Mouse (Mus musculus): ENCODE data around the gene Smco4.
"Not testable (repeated sequence)": the region's sequence is repeated elsewhere in the genome, so short reads cannot be mapped to it uniquely, and the experiment has no call there.

Gene Smco4

DNA sequence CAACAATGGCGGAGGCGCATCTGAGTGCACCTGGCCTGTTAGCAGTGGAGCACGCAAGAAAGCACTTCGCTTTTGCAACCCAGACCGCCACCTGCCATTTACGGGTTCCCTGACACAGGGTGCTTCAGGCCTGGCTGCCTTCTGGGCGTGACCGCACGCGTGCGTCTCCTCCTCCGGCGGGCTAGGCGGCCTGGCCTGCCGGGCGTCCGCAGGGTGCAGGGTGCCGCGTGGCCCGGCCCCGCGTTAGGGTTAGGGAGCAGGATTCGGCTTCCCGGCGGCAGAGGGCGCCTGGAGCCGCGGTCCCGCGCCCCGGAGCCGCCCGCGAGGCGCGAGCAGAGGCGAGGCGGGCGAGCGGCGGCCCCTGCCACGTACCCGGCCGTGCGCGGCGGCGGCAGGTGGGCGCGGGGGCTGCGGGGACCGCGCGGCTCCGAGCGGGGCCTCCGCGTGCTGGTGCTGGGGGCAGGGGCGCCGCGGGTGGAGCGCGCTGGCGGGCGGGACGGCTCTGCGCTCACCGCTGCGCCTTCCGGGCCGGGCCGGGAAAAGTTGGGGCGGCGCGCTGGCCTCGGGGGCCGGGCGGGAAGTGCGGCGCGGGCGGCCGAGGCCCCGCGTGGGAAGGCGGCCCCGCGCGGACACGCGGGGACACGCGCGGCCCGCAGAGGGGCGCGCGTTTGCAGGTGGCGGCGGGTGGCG, at the start of gene Smco4:
Gene Smco4, plus strand, starts transcription at position 198 of the 690 bp plus-strand sequence.
- DNase-seq (ENCODE audit: extremely low spot score, low read depth, low spot score): no peak

DNA sequence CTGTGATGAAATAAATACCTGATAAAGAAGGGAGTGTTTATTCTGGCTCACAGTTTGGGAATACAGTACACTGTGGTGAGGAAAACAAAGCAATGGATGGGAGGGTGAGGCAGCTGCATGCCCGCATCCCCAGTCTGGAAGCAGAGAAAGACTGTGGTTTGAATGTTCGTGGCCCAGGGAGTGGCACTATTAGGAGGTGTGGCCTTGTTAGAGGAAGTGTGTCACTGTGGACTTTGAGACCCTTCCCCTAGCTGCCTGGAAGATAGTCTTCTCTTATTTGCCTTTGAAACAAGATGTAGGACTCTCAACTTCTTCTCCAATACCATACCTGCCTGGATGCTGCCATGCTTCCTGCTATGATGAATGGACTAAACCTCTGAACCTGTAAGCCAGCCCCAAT, 45.8 kb upstream of the Smco4 start:
- no peak for DNase-seq (ENCODE audit: extremely low spot score, low read depth, low spot score)

DNA sequence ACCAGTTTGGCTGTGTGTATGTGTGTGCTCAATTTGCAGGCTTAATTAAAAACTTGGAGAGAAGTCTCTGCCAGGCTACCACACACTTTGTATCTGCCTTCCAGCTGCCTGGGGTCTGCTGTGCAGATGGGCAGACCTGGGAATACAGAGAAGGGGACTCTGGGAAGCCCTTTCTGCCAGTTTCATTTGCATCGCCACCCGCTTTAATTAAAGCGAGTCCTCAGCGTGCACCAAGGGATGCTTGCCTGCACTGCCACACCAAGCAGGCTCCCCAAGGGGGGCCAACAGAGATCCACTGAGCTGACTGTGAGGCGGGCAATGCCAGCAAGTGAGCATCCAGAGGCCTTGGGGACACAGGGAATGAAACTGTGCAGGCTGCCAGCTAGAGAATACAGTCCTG, 42.3 kb upstream of the Smco4 start:
- no peak for DNase-seq (ENCODE audit: extremely low spot score, low read depth, low spot score)

DNA sequence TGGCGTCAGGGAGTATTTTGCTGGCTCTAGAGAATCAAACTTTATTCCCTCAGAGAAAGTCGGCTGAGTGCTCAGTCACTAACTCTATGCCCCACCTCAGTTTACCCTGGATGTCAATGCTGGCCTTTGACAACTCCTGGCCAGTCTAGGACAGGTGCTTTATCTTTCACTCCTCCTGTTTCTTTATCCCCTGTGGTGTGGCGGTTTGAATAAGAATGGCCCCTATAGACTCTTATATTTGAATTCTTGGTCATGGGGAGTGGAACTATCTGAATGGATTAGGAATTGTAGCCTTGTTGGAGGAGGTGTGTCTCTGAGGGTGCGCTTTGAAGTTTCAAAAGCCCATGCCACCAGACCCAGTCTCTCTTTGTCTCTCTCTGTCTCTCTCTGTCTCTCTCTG, 21.0 kb upstream of the Smco4 start:
- DNase-seq (ENCODE audit: extremely low spot score, low read depth, low spot score): no peak

DNA sequence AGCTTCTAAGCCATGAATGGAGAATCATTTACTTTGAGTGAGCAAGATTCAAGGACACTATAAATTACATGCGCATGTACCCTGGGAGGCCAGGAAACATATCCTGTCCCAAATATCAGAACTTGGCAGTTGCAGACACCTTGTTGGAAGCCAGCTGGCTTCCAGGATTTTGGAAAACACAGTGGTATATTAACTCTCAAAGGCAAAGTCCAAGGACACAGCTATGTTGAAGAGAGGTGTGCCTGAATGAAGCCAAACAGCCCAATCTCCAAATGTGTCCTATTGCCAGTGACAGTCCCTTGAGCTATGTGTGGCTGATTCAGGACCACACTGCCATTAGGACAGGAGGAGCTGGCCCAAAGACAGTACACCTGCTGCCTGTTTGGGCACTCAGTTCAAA, 20.0 kb upstream of the Smco4 start:
- no peak for DNase-seq (ENCODE audit: extremely low spot score, low read depth, low spot score)

DNA sequence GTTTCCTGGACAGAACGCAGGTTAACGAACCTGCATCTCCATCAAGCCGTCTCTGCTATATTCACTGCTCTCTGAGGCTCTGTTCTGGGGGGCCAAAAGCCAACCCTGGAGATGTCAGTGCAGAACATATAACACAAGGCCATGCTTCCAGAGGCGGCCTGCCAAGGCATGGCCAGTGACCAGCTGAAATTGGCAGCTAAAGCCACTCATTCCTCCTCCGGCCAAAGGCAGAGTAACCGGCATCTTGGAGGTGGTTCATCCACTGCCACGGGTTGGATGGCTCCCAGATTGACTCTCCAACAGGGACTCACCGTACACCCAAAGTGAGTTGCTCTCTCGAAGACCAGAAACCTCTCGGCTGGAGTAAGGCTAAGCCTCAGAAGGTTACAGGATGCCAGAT, 15.7 kb upstream of the Smco4 start:
- DNase-seq (ENCODE audit: extremely low spot score, low read depth, low spot score): no peak

DNA sequence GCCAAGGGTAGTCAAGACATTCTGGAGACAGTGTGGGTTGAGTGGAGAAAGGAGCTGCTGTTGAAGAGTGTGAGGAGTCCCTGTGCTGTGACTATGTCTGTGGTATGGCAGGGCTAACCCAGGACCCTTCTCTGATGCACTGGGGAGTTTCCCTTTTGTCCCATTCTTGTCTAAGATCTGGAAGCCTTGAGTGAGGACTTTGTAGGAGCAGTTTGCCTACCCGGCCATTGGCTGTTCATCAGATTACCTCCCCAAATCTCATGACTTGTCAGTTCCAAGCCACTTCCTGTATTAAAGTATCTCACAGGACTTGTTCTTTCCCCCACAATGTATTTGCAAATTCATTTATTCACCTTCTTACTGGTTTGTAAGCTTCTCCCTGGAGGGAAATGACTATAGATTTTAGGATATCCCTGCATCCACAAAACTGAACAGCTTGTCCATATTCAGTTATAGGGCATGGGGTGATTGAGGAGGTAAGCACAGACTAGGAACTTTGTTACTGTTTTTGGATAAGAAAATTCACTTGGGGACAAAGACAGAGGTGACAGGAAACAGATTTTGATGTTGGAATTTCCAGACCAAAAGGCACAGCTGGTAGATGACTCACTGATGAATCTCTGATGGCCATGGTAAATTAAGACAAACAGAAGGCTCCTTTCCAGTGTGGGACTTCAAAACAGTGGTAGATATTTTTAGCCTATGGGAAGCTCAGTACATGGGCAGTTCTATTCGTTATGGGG, 5.4 kb upstream of the Smco4 start:
- no peak for DNase-seq (ENCODE audit: extremely low spot score, low read depth, low spot score)

DNA sequence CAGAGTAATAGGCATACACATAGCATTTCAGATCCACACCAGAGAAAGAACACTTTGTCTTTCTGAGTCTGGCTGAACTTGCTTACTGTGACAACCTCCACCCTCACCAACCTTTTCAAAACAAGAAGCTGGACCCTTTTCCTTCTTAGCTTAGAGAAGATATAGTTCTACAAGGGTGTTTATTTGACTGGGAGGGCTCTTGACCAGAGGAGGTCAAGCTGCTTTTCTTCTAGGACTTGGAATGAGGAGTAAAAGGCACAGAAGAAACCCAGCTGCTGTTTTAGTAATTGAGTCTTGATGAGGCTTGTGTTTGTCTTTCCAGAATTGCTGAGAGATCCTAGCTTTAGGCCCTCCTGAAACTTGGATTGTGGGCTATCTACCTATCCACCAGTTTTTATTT, 3.9 kb upstream of the Smco4 start:
- DNase-seq (ENCODE audit: extremely low spot score, low read depth, low spot score): no peak

DNA sequence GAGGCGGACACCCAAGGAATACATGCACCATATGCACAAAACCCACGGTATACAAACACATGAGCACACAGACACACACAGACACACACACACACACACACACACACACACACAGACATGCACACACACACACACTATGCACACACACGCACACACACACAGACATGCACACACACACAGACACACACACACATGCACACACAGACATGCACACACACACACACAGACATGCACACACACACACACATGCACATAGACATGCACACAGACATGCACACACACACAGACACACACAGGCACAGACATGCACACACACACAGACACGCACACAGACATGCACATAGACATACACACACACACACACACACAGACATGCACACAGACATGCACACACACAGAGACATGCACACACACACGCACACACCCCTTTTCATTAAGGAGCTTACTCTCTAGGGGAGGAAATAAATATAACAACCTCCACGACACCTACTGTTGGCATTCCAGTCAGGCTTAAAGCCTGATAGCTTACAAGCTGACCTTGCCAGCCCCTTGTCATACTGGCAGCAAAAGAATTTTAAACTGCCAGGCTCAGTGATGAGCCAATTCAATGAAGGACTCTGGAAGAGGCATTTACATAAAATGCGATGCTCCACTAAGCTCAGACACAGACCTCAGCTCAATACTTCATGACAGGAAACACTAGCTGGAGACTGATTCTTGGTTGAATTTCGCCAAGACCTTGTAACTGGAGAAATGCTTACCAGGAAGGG, 2.7 kb upstream of the Smco4 start:
- DNase-seq (ENCODE audit: extremely low spot score, low read depth, low spot score): no peak

DNA sequence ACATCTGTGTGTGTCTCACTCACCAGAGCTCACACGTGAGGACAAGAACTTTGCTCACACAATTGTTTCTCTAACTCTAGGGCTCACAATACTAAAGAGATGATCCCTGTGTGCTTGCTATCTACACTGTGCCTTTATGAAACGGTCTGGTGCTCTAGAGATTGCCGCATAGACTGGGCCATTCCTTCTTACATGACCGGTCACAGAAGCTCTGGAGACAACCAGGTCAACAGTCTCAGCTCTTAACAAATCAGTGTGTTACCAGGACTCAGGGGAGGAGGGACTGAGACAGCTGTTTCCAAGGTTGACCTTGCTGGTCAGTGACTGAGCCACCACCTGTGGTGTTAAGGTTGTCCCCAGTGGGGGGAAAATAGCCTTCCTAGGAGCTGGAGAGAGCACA, 1.5 kb upstream of the Smco4 start:
- no peak for DNase-seq (ENCODE audit: extremely low spot score, low read depth, low spot score)

DNA sequence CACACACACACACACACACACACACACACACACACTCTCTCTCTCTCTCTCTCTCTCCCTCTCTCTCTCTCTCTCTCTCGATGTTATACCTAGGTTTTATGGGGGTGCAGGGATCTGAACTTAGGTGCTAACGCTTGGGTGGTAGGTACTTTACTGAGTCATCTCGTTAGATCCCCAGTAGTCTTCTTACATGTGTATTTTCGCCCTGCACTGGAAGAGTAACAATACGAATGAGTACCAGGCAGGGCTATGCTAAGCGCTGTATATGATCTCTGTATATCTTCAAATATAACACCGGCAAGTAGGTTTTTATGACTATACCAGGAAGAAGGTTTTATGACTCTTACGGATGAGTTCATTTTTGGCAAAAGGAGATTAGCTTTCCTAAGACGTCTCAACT, 831 bp upstream of the Smco4 start:
- DNase-seq (ENCODE audit: extremely low spot score, low read depth, low spot score): no peak

DNA sequence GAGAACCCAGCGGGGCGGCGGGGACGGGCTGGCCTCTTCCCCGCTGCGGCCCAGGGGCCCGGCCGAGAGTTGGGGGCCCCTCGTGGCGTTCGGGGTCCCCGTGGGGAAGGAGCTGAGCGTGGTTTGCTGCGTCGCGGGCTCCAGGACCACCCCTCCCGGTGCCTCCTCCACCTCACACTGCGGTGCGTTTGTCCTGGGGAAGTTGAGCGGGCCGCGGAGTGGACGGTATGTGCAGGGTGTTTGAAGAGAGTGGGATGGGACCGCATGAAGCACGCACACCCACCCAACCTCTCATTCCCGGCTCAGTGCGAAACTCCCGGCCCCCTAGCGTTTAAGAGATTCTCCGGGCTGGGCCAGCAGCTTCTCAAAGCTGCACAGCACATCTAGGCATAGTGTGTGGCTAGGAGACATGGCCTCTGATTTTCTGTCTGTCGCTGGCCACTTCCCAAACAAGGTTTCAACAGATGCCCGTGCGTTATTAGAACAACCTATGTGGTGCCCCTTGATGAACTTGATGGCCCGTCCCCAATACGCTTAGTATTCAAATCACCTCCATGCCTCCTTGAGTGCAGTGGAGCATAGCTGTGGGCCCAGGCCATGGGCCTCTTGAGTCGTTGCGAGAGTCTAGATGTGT, 810 bp downstream of the Smco4 start:
- DNase-seq (ENCODE audit: extremely low spot score, low read depth, low spot score): no peak

DNA sequence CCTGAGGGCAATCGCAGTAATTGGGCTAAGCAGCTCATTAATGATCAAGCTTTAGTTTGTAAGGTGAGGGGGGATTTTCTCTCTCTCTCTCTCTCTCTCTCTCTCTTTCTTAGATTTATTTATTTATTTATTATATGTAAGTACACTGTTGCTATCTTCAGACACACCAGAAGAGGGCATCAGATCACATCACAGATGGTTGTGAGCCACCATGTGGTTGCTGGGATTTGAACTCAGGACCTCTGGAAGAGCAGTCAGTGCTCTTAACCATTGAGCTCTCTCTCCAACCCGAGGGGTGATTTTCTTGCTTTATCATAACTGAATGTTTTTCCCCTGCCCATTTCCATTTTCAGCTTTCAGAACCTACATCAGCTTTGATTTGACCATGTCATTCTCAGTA, 2.0 kb downstream of the Smco4 start:
- not testable (repeated sequence) for DNase-seq (ENCODE audit: extremely low spot score, low read depth, low spot score)

DNA sequence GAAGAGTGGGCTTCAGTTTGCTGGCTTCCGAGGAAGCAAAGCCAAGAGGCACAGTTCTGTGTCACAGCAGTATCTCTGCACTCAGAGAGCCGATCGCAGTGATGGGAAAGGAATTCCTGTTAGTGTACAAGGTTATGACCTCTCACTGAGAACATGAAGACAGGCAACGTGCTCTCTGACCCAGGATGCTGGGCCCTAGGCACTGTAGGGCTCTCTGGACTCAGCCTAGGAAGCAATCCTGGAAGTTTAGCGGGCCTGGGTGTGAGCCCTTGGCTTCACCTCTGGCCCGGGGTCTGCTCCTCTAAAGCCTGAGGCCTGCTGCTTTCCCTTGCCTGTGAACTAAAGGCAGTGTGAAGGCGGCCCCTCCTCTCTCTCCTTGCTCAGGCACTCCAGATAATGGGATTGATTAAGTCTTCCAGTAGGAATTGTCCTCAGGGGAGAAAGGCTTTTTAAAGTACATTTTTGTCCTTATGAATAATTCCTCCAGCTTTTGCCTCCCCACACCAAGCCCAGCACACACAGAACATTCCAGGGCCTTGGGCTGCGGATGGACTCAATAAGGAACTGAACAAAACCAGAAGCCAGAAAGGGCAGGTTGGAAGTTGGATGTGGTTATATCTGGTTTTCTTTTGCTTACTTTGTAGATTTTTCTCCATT, 2.8 kb downstream of the Smco4 start:
- DNase-seq (ENCODE audit: extremely low spot score, low read depth, low spot score): no peak

DNA sequence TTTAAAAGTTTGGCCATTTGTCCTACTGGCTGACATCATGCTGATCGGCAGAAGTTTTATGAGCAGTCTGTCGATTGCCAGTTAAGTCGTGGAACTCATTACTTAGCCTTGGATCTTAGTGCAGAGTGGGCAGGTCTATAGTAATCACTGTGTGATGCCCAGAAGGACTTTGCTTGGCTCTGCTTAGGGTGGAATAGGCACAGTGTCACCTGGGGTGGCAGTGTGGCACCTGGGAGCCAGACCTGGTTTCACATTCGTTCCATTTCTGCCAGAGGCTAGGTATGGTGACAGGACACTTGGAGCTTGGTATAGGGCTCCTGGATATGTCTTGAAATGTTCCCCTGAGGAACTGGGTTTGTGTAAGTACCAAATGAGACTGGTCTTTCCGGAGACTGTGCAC, 6.8 kb downstream of the Smco4 start:
- DNase-seq (ENCODE audit: extremely low spot score, low read depth, low spot score): no peak

DNA sequence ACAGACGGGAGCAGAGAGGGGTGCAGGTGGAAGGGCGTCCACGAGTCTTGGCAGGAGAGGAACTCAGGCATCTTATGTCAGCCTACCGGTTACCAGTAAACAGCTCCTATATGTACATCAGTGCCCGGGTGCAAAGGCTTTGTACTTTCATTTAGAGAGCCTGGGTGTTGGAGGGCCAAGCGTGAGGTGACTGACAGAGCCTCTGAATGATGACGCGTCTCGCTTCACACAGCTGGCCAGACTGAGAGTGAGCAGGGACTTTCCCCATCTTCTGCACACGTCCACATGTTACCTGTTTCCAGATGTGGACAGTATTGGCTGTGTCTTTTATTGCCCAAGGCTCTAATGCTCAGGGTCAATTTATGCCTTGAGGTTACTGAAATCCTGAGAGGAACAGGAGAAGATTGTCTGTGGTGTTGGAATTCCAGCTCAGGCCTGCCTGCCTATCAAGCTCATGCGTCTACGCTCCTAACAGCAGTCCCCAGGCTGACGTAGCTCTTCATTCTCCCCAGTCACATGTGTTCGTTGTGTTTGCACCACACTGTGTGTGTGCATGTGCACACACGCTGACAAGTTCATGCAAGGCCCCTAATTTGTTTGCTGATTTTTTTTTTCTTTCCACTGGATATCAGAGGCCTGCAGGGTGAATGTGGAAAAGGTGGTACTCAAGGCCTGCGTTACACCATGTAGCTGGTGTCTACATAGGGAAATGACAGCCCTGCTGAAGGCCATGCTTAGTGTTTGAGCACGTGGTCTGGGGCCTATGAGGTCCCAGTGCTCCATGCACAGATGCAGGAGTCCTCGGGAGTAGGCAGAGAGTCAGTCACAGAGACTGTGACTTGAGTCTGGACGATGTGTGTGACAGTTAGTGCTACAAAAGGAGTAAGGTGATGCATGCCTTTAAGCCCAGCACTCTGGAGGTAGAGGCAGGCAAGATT, 8.4 kb downstream of the Smco4 start:
- DNase-seq (ENCODE audit: extremely low spot score, low read depth, low spot score): no peak

DNA sequence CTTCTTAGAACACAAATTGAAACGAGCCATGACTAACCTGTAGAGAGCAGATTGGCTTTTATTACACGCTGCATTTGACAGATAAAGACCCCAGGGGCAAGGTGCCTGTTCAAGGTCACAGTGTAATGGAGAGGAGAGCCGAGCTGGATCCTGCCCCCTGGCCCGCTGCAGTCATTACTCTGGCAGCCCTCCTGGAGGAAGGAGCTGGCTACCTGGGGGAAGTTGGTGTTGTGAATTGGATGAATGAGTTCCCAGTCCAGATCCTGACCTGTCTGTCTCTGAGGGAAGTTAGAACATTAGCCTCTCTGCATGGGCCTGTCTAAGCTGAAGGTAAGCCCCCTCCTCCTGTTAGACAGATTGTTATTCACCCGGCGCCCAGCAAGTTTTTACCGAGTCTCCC, 9.2 kb downstream of the Smco4 start:
- no peak for DNase-seq (ENCODE audit: extremely low spot score, low read depth, low spot score)

DNA sequence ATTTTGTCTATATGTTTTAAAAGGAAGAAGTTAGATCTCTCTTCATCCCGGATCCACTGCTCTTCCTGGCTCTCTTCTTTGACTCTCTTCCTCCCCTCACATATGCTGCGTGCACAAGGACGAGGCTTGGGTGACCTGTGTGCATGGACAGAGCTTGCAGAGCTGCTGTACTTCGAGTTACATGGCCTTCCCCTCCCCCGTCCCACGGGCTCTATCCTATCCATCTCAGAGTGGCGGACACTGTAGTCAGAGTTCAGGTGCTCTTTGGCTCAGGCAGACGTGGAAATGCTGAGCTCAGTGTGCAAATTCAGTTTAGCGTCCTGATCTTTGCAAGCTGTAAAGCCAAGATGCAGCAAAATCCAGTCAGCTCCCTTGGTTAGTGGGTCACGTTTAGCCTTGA, 10.1 kb downstream of the Smco4 start:
- no peak for DNase-seq (ENCODE audit: extremely low spot score, low read depth, low spot score)

DNA sequence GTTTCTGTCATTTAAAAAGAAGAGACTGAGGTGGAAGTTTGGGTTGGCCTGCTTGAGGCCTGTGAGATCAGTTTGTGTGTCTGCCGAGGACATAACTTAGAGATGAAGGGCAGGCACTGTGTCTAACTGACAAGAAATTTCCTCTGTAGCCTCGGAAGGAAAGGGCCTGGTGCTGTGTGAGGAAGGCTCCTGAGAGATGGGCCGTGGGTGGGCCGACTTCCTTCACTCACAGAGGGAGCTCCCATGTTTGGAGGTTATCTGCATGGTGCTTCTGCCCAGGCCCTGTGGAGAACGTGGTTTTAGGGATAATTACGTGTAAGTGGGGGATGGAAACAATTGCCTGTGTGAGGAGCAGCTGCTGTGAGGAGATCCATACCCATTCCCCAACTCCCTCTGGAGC, 10.6 kb downstream of the Smco4 start:
- DNase-seq (ENCODE audit: extremely low spot score, low read depth, low spot score): no peak

DNA sequence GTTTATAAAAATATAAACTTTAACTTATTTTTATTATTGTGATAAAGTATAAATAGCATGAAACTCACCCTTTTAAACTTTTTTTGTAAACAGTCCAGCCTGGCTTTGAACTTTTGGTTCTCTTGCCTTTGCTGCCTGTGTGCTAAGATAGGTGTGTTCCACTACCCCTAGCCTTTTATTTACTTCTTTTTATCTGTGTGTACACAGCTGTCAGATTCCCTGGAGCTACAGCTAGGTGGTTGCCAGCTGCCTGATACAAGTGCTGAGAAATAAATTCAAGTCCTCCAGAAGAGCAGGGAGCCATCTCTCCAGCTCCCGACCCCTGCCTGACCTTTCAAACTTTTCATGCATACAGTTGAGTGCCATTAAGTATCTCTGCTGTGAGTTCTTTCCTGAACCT, 12.1 kb downstream of the Smco4 start:
- DNase-seq (ENCODE audit: extremely low spot score, low read depth, low spot score): no peak

Measured in hindlimb bud, embryonic 11.5 days (tissue).